Mouse (Mus musculus): Measurements from ENCODE around the gene Ccl12.

DNA sequence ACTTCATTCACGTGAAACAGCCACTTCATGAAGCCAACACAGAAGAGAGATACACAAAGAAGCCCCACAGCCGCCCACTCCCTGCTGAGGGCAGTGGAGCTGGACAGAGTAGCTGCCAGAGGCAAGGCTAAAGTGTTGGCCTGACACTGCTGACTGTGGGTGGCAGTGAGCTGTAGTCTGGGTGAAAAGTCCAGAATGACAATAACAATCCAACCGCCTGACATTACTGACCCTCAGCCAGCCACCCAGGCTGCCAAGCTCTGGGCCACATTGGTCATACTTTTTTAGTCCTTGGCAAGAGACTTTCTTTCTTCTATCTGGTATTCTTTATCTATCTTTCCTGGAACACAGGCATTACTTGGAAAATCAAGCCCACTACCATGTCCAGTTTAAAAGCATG, 30.6 kb upstream of the Ccl12 start:
- TF ChIP-seq GATA1 (IDR thresholded peaks at IDR 0.05; ENCODE audit: borderline replicate concordance, low read length) (no peak), FLI1 (IDR thresholded peaks at IDR 0.05; ENCODE audit: low read length) (no peak)
